Comparison of ENCODE assay signal across 22 mouse cellular contexts in genomic region chr9:111193211-111193610, GRCm38 (mm10).
"Had no signal": no experiment of that assay in that cellular context is flagged by ENCODE, and none has a peak within 500 bp of the region (broad histone marks: within the 10 kb centered on the region; RNA-seq: fewer than 3 reads in every experiment).

No protein-coding gene starts in this region.

- ATAC-seq: hindbrain, postnatal 0 days; intestine, embryonic 16.5 days had no signal

- H3K4me3 ChIP-seq: heart, adult 2 months; heart, embryonic 13.5 days; heart, embryonic 15.5 days; hindbrain, embryonic 13.5 days; hindbrain, embryonic 15.5 days; kidney, embryonic 15.5 days; layer of hippocampus, adult 2 months; left cerebral cortex, adult 2 months; limb, embryonic 10.5 days; limb, embryonic 12.5 days; liver, embryonic 13.5 days had no signal

- DNase-seq: gastrocnemius, postnatal 25 days; heart, adult 2 months; heart, postnatal 14 days; heart, postnatal 36 days; kidney, adult 11 months; kidney, adult 2 months; kidney, adult 9 months; kidney, postnatal 25 days; liver; liver, embryonic 13.5 days had no signal

- H3K27ac ChIP-seq: heart, adult 2 months; heart, embryonic 13.5 days; heart, embryonic 15.5 days; hindbrain, embryonic 13.5 days; hindbrain, embryonic 15.5 days; hindbrain, postnatal 0 days; kidney, embryonic 15.5 days; kidney, postnatal 0 days; layer of hippocampus, adult 2 months; left cerebral cortex, adult 2 months; limb, embryonic 10.5 days; limb, embryonic 12.5 days; liver, embryonic 13.5 days had no signal

- H3K9me3 ChIP-seq: heart, embryonic 13.5 days; heart, embryonic 15.5 days; hindbrain, embryonic 13.5 days; hindbrain, embryonic 15.5 days; kidney, embryonic 15.5 days; limb, embryonic 10.5 days; limb, embryonic 12.5 days; liver, embryonic 13.5 days had no signal

- H3K27me3 ChIP-seq: heart, embryonic 13.5 days; heart, embryonic 15.5 days; hindbrain, embryonic 13.5 days; hindbrain, embryonic 15.5 days; kidney, embryonic 15.5 days; limb, embryonic 12.5 days; liver, embryonic 13.5 days had no signal

- H3K4me1 ChIP-seq: heart, embryonic 15.5 days; hindbrain, embryonic 13.5 days; hindbrain, embryonic 15.5 days; kidney, embryonic 15.5 days; limb, embryonic 10.5 days; limb, embryonic 12.5 days had no signal
